Mouse (Mus musculus) forebrain, embryonic 10.5 days (tissue): ENCODE data around the gene Zc3h18. TPM values are rescaled to one million over a fixed set of nuclear protein-coding genes. Genes with fewer than 3 reads are reported as not detected.

Experiments
- DNase-seq: peaks from one replicate; pipeline ENCODE4 v3.0.0-alpha.2; 2017; ENCODE audit warnings: low spot score; ENCODE audit errors: extremely low spot score
- H3K27ac ChIP-seq: fragments of 300-500 bp; sonication (generic); 2 replicates; pipeline ENCODE4 v1.5.1; 2016; ENCODE audit warnings: mild to moderate bottlenecking
- H3K27me3 ChIP-seq: fragments of 300-500 bp; sonication (generic); 2 replicates; pipeline ENCODE4 v1.6.1; 2016; ENCODE audit warnings: mild to moderate bottlenecking; ENCODE audit not compliant: poor library complexity, severe bottlenecking
- H3K36me3 ChIP-seq: fragments of 300-500 bp; sonication (generic); replicated peaks from 2 replicates; pipeline ENCODE4 v1.6.1; 2016; ENCODE audit warnings: mild to moderate bottlenecking, moderate library complexity
- H3K4me1 ChIP-seq: fragments of 300-500 bp; sonication (generic); 2 replicates; pipeline ENCODE4 v1.6.1; 2016
- H3K4me3 ChIP-seq: fragments of 300-500 bp; sonication (generic); 2 replicates; pipeline ENCODE4 v1.5.1; 2016; ENCODE audit warnings: mild to moderate bottlenecking, moderate library complexity
- H3K9me3 ChIP-seq: fragments of 300-500 bp; sonication (generic); 2 replicates; pipeline ENCODE4 v1.6.1; 2016; ENCODE audit warnings: mild to moderate bottlenecking, moderate library complexity
- WGBS: fragments of 180-500 bp; shearing (Covaris S2); methylation state at CpG from one replicate; pipeline ENCODE4 v1.1.7; 2016; 5-methylcytosine and 5-hydroxymethylcytosine counted together
- polyA plus RNA-seq: library from polyadenylated mRNA; unstranded; fragments of >200 nt; fragmentation: Nextera tagmentation; extraction: Ambion mirVana; gene quantifications from 2 replicates; pipeline ENCODE4 v1.2.1, GENCODE M21; 2016

Gene Zc3h18
- polyA plus RNA-seq, 1 experiment from 2014 or later, result 73.2 TPM

- Histone ChIP-seq H3K9me3 (no peaks in the 10 kb centered on the region), H3K36me3 (no peaks in the 10 kb centered on the region), H3K27me3 (peaks cover 9% of the 10 kb centered on the region), H3K4me1 (no peaks in the 10 kb centered on the region), H3K27ac (no peak overlapping the region), H3K4me3 (no peak overlapping the region)
- 92% methylated on average over 10 of the region's 10 CpGs for WGBS
- DNase-seq, result no peak
These were observed 75.7 kb downstream of the Zc3h18 start for GRCm38 (mm10) chr8:122452154-122452553.

- Histone ChIP-seq H3K27me3 (peaks cover 31% of the 10 kb centered on the region), H3K36me3 (no peaks in the 10 kb centered on the region), H3K4me1 (no peaks in the 10 kb centered on the region), H3K9me3 (no peaks in the 10 kb centered on the region), H3K27ac (no peak overlapping the region), H3K4me3 (no peak overlapping the region)
- WGBS, result 89% methylated on average over 6 of the region's 6 CpGs
- no peak for DNase-seq
These were observed 78.0 kb downstream of the Zc3h18 start for GRCm38 (mm10) chr8:122454409-122454808.

- no peak for DNase-seq
- H3K4me1 ChIP-seq, result peaks cover 24% of the 10 kb centered on the region
- WGBS, result 82% methylated on average over 11 of the region's 11 CpGs
- H3K36me3 ChIP-seq, result no peaks in the 10 kb centered on the region
- no peak overlapping the region for H3K27ac ChIP-seq
- peaks cover 58% of the 10 kb centered on the region for H3K27me3 ChIP-seq
- H3K9me3 ChIP-seq, result no peaks in the 10 kb centered on the region
- H3K4me3 ChIP-seq, result no peak overlapping the region
These were observed 80.8 kb downstream of the Zc3h18 start for GRCm38 (mm10) chr8:122457171-122457570.

- H3K9me3 ChIP-seq, result no peaks in the 10 kb centered on the region
- no peak overlapping the region for H3K4me3 ChIP-seq
- peaks cover 76% of the 10 kb centered on the region for H3K27me3 ChIP-seq
- WGBS, result 64% methylated on average over 6 of the region's 6 CpGs
- DNase-seq, result no peak
- H3K36me3 ChIP-seq, result no peaks in the 10 kb centered on the region
- H3K27ac ChIP-seq, result no peak overlapping the region
- peaks cover 46% of the 10 kb centered on the region for H3K4me1 ChIP-seq
These were observed 83.0 kb downstream of the Zc3h18 start for GRCm38 (mm10) chr8:122459218-122459900.

- Histone ChIP-seq H3K27me3 (peaks cover 76% of the 10 kb centered on the region), H3K27ac (0 out of 2 replicates have a peak overlapping the region, but pooled peaks have one; percentile 1)
- no peak for DNase-seq
These were observed 83.6 kb downstream of the Zc3h18 start for GRCm38 (mm10) chr8:122459990-122460389.

GRCm38 (mm10) chr8:122460524-122461472 lies 84.4 kb downstream of the Zc3h18 start, which contains the start of gene Snai3:
Gene Snai3, minus strand, starts transcription at chr8:122460733.
- peak; percentile 40 for DNase-seq
- Histone ChIP-seq H3K4me1 (peaks cover 52% of the 10 kb centered on the region), H3K27ac (peak within 1 kb of the TSS; percentile 1; the same call in 1 of the 2 replicates), H3K36me3 (peaks cover 5% of the 10 kb centered on the region), H3K4me3 (peak within 1 kb of the TSS; percentile 48), H3K27me3 (peaks cover 74% of the 10 kb centered on the region), H3K9me3 (no peaks in the 10 kb centered on the region)
- WGBS, result 2% methylated on average over 56 of the region's 56 CpGs

More at GRCm38 (mm10) chr8:122459990-122460389, 83.6 kb downstream of the Zc3h18 start:
- Histone ChIP-seq H3K4me3 (peak overlapping the region; percentile 48), H3K9me3 (no peaks in the 10 kb centered on the region), H3K36me3 (no peaks in the 10 kb centered on the region), H3K4me1 (peaks cover 50% of the 10 kb centered on the region)
- 34% methylated on average over 7 of the region's 7 CpGs for WGBS

GRCm38 (mm10) chr8:122461473-122462148 lies 85.2 kb downstream of the Zc3h18 start:
- H3K4me1 ChIP-seq, result peaks cover 52% of the 10 kb centered on the region

GRCm38 (mm10) chr8:122462510-122462909 lies 86.1 kb downstream of the Zc3h18 start:
- WGBS, result 74% methylated on average over 8 of the region's 8 CpGs
- Histone ChIP-seq H3K4me3 (no peak overlapping the region), H3K4me1 (peaks cover 52% of the 10 kb centered on the region), H3K36me3 (peaks cover 20% of the 10 kb centered on the region), H3K27me3 (peaks cover 64% of the 10 kb centered on the region), H3K9me3 (no peaks in the 10 kb centered on the region), H3K27ac (no peak overlapping the region)
- DNase-seq, result no peak

More at GRCm38 (mm10) chr8:122461473-122462148, 85.2 kb downstream of the Zc3h18 start:
- H3K27ac ChIP-seq, result no peak overlapping the region
- H3K27me3 ChIP-seq, result peaks cover 70% of the 10 kb centered on the region
- no peaks in the 10 kb centered on the region for H3K9me3 ChIP-seq
- no peak for DNase-seq
- H3K4me3 ChIP-seq, result no peak overlapping the region
- WGBS, result 63% methylated on average over 11 of the region's 11 CpGs
- H3K36me3 ChIP-seq, result peaks cover 11% of the 10 kb centered on the region

- Histone ChIP-seq H3K27me3 (peaks cover 51% of the 10 kb centered on the region), H3K4me1 (peaks cover 52% of the 10 kb centered on the region), H3K36me3 (peaks cover 33% of the 10 kb centered on the region), H3K4me3 (no peak overlapping the region), H3K9me3 (no peaks in the 10 kb centered on the region), H3K27ac (no peak overlapping the region)
- DNase-seq, result no peak
- 72% methylated on average over 12 of the region's 12 CpGs for WGBS
These were observed 87.5 kb downstream of the Zc3h18 start for GRCm38 (mm10) chr8:122463651-122464640.

GRCm38 (mm10) chr8:122464985-122465384 lies 88.6 kb downstream of the Zc3h18 start:
- no peak for DNase-seq
- Histone ChIP-seq H3K27ac (no peak overlapping the region), H3K36me3 (peaks cover 42% of the 10 kb centered on the region), H3K27me3 (peaks cover 40% of the 10 kb centered on the region), H3K9me3 (no peaks in the 10 kb centered on the region), H3K4me1 (peaks cover 49% of the 10 kb centered on the region), H3K4me3 (no peak overlapping the region)
- 69% methylated on average over 7 of the region's 7 CpGs for WGBS
